Mouse (Mus musculus): ENCODE data around the gene Nme1. TPM values are rescaled to one million over a fixed set of nuclear protein-coding genes. Genes with fewer than 3 reads are reported as not detected.
"Not testable (repeated sequence)": the region's sequence is repeated elsewhere in the genome, so short reads cannot be mapped to it uniquely, and the experiment has no call there.

The Nme1 gene
- polyA plus RNA-seq, 1 experiment from 2014 or later, result 100 TPM

- peak; percentile 99 for ATAC-seq (ENCODE audit: low read depth)
- Histone ChIP-seq H3K4me1 (replicated peaks; ENCODE audit: control insufficient read depth, insufficient read depth, low read length) (peaks cover 17% of the 10 kb centered on the region), H3K4me3 (ENCODE audit: low read length) (peak overlapping the region; percentile 70), H3K9me3 (ENCODE audit: control insufficient read depth, low read length) (no peaks in the 10 kb centered on the region), H3K4me2 (ENCODE audit: low read depth, low read length) (peak overlapping the region; percentile 90), H3K9ac (ENCODE audit: low read length) (peak overlapping the region; percentile 77), H3K27ac (ENCODE audit: low read length) (peak overlapping the region; percentile 90), H3K36me3 (ENCODE audit: control insufficient read depth, insufficient read depth, low read length) (peaks cover 17% of the 10 kb centered on the region), H3K27me3 (ENCODE audit: control insufficient read depth, insufficient read depth, low read depth, low read length) (no peaks in the 10 kb centered on the region)
- 0% methylated on average over 66 of the region's 67 CpGs for WGBS
Measured at GRCm38 (mm10) chr11:93955256-93956150, 12.8 kb downstream of the Nme1 start.

- H3K4me3 ChIP-seq (ENCODE audit: low read length), result peak overlapping the region; percentile 70
- peak overlapping the region; percentile 77 for H3K9ac ChIP-seq (ENCODE audit: low read length)
- H3K27me3 ChIP-seq (ENCODE audit: control insufficient read depth, insufficient read depth, low read depth, low read length), result no peaks in the 10 kb centered on the region
- WGBS, result 32% methylated on average over 13 of the region's 13 CpGs
- peaks cover 17% of the 10 kb centered on the region for H3K4me1 ChIP-seq (replicated peaks; ENCODE audit: control insufficient read depth, insufficient read depth, low read length)
- H3K36me3 ChIP-seq (ENCODE audit: control insufficient read depth, insufficient read depth, low read length), result peaks cover 15% of the 10 kb centered on the region
- H3K4me2 ChIP-seq (ENCODE audit: low read depth, low read length), result peak overlapping the region; percentile 90
- ATAC-seq (ENCODE audit: low read depth), result no peak; the same call in 1 of the 2 replicates
- peak overlapping the region; percentile 86 for H3K27ac ChIP-seq (ENCODE audit: low read length)
- no peaks in the 10 kb centered on the region for H3K9me3 ChIP-seq (ENCODE audit: control insufficient read depth, low read length)
Measured at GRCm38 (mm10) chr11:93954738-93955255, 13.5 kb downstream of the Nme1 start.

DNA sequence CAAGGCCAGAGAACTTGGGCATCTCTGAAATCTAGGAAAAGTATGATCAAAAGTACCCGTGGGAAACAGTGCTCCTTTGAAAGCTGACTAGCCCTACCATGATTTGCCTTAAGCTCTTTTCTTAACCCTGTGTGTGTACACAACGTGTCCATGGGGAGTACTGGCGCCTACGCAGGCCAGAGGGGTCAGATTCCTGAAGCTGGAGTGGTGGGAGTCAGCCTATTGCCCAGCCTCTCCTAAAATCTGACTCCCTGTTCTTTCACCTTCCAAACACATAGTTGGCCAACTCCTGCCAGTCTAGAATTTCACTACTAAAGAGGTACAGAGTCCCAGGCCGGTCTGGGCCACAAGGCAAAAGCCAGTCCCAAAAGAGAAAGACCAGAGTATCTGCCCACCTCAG is 15.9 kb downstream of the Nme1 start:
- no peaks in the 10 kb centered on the region for H3K27me3 ChIP-seq (ENCODE audit: control insufficient read depth, insufficient read depth, low read depth, low read length)
- no peak overlapping the region for H3K4me2 ChIP-seq (ENCODE audit: low read depth, low read length)
- no peak overlapping the region for H3K27ac ChIP-seq (ENCODE audit: low read length)
- peaks cover 18% of the 10 kb centered on the region for H3K36me3 ChIP-seq (ENCODE audit: control insufficient read depth, insufficient read depth, low read length)
- H3K9ac ChIP-seq (ENCODE audit: low read length), result no peak overlapping the region
- peaks cover 17% of the 10 kb centered on the region for H3K4me1 ChIP-seq (replicated peaks; ENCODE audit: control insufficient read depth, insufficient read depth, low read length)
- WGBS, result 41% methylated on average over 5 of the region's 5 CpGs
- H3K4me3 ChIP-seq (ENCODE audit: low read length), result no peak overlapping the region
- no peaks in the 10 kb centered on the region for H3K9me3 ChIP-seq (ENCODE audit: control insufficient read depth, low read length)
- ATAC-seq (ENCODE audit: low read depth), result no peak

DNA sequence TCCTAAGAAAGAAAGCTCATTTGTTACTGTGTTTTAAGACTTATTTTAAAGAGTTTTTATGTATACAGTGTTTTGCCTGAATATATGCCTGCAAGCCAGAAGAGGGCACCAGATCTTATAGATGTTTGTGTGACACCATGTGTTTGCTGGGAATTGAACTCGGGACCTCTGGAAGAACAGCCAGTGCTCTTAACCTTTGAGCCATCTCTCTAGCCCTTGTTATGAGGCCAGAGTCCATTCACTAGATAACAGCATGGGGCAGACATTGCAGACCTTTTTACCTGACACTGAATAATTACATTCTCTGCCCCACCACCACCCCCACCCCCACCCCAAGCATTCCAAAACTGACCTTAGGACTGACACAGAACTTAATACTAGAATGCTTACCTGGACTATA is 18.3 kb downstream of the Nme1 start:
- 82% methylated on average over 1 of the region's 1 CpGs for WGBS
- Histone ChIP-seq H3K36me3 (ENCODE audit: control insufficient read depth, insufficient read depth, low read length) (peaks cover 20% of the 10 kb centered on the region), H3K4me1 (replicated peaks; ENCODE audit: control insufficient read depth, insufficient read depth, low read length) (peaks cover 10% of the 10 kb centered on the region; the same call in 1 of the 2 replicates), H3K4me2 (ENCODE audit: low read depth, low read length) (no peak overlapping the region), H3K9ac (ENCODE audit: low read length) (no peak overlapping the region), H3K9me3 (ENCODE audit: control insufficient read depth, low read length) (no peaks in the 10 kb centered on the region), H3K27ac (ENCODE audit: low read length) (no peak overlapping the region), H3K4me3 (ENCODE audit: low read length) (no peak overlapping the region), H3K27me3 (ENCODE audit: control insufficient read depth, insufficient read depth, low read depth, low read length) (no peaks in the 10 kb centered on the region)
- ATAC-seq (ENCODE audit: low read depth), result no peak

GRCm38 (mm10) chr11:93948887-93949567 is 19.3 kb downstream of the Nme1 start:
- Histone ChIP-seq H3K27ac (ENCODE audit: low read length) (no peak overlapping the region), H3K4me3 (ENCODE audit: low read length) (no peak overlapping the region), H3K27me3 (ENCODE audit: control insufficient read depth, insufficient read depth, low read depth, low read length) (no peaks in the 10 kb centered on the region), H3K9me3 (ENCODE audit: control insufficient read depth, low read length) (no peaks in the 10 kb centered on the region), H3K36me3 (ENCODE audit: control insufficient read depth, insufficient read depth, low read length) (peaks cover 22% of the 10 kb centered on the region), H3K4me2 (ENCODE audit: low read depth, low read length) (no peak overlapping the region), H3K4me1 (replicated peaks; ENCODE audit: control insufficient read depth, insufficient read depth, low read length) (peaks cover 3% of the 10 kb centered on the region; the same call in 1 of the 2 replicates), H3K9ac (ENCODE audit: low read length) (no peak overlapping the region)
- no peak for ATAC-seq (ENCODE audit: low read depth)
- WGBS, result 85% methylated on average over 9 of the region's 9 CpGs

GRCm38 (mm10) chr11:93944986-93945385 is 23.3 kb downstream of the Nme1 start:
- Histone ChIP-seq H3K4me1 (replicated peaks; ENCODE audit: control insufficient read depth, insufficient read depth, low read length) (no peaks in the 10 kb centered on the region), H3K9ac (ENCODE audit: low read length) (no peak overlapping the region), H3K4me2 (ENCODE audit: low read depth, low read length) (no peak overlapping the region), H3K27ac (ENCODE audit: low read length) (no peak overlapping the region), H3K9me3 (ENCODE audit: control insufficient read depth, low read length) (no peaks in the 10 kb centered on the region), H3K36me3 (ENCODE audit: control insufficient read depth, insufficient read depth, low read length) (peaks cover 14% of the 10 kb centered on the region), H3K27me3 (ENCODE audit: control insufficient read depth, insufficient read depth, low read depth, low read length) (no peaks in the 10 kb centered on the region), H3K4me3 (ENCODE audit: low read length) (no peak overlapping the region)
- 80% methylated on average over 3 of the region's 3 CpGs for WGBS
- no peak for ATAC-seq (ENCODE audit: low read depth)

DNA sequence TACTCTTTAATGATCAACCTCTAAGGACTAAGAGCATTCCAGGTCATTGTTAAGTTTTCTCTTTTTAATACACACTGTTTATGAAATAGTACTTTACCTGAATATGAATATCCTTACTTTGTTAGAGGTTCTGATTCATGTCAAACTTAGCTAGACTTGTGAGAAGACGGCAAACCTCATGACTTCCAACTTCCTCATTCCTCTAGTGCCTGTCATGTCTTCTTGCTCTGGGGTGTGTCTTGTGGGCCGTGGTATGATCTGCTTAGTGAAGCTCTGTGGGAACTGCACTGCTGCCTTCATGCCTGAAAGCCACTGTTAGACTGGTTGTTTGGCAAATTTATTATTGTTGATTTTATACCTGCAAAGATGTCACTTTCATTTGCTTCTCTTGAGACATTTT is 27.4 kb downstream of the Nme1 start:
- H3K4me1 ChIP-seq (replicated peaks; ENCODE audit: control insufficient read depth, insufficient read depth, low read length), result no peaks in the 10 kb centered on the region
- peaks cover 16% of the 10 kb centered on the region for H3K36me3 ChIP-seq (ENCODE audit: control insufficient read depth, insufficient read depth, low read length)
- no peak overlapping the region for H3K27ac ChIP-seq (ENCODE audit: low read length)
- H3K9me3 ChIP-seq (ENCODE audit: control insufficient read depth, low read length), result no peaks in the 10 kb centered on the region
- H3K4me2 ChIP-seq (ENCODE audit: low read depth, low read length), result no peak overlapping the region
- WGBS, result 75% methylated on average over 2 of the region's 2 CpGs
- ATAC-seq (ENCODE audit: low read depth), result no peak
- H3K4me3 ChIP-seq (ENCODE audit: low read length), result no peak overlapping the region
- no peaks in the 10 kb centered on the region for H3K27me3 ChIP-seq (ENCODE audit: control insufficient read depth, insufficient read depth, low read depth, low read length)
- no peak overlapping the region for H3K9ac ChIP-seq (ENCODE audit: low read length)

- Histone ChIP-seq H3K36me3 (ENCODE audit: control insufficient read depth, insufficient read depth, low read length) (peaks cover 39% of the 10 kb centered on the region), H3K9me3 (ENCODE audit: control insufficient read depth, low read length) (no peaks in the 10 kb centered on the region), H3K27me3 (ENCODE audit: control insufficient read depth, insufficient read depth, low read depth, low read length) (no peaks in the 10 kb centered on the region), H3K4me3 (ENCODE audit: low read length) (no peak overlapping the region), H3K27ac (ENCODE audit: low read length) (no peak overlapping the region), H3K4me2 (ENCODE audit: low read depth, low read length) (no peak overlapping the region), H3K4me1 (replicated peaks; ENCODE audit: control insufficient read depth, insufficient read depth, low read length) (no peaks in the 10 kb centered on the region), H3K9ac (ENCODE audit: low read length) (no peak overlapping the region)
- ATAC-seq (ENCODE audit: low read depth), result no peak
Measured at GRCm38 (mm10) chr11:93929106-93929505, 39.2 kb downstream of the Nme1 start.

DNA sequence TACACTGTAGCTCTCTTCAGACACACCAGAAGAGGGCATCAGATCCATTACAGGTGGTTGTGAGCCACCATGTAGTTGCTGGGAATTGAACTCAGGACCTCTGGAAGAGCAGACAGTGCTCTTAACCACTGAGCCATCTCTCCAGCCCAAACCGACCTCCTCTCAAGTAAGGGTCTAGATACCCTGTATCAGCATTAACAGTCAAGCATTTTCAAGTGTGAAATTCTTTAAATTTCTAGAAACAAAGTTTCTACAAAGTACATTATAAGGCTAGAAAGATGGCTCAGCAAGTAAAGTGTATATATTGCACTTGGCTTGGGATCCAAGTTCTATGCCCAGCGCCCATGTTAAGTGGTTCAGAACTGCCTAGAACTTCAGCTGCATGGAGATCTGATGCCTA is 53.3 kb downstream of the Nme1 start:
- not testable (repeated sequence) for ATAC-seq (ENCODE audit: low read depth); H3K4me2 ChIP-seq (ENCODE audit: low read depth, low read length)
- H3K36me3 ChIP-seq (ENCODE audit: control insufficient read depth, insufficient read depth, low read length), result peaks cover 33% of the 10 kb centered on the region

More for the DNA sequence above, 53.3 kb downstream of the Nme1 start:
- not testable (repeated sequence) for H3K27ac ChIP-seq (ENCODE audit: low read length); H3K9me3 ChIP-seq (ENCODE audit: control insufficient read depth, low read length); H3K9ac ChIP-seq (ENCODE audit: low read length); H3K4me3 ChIP-seq (ENCODE audit: low read length); H3K4me1 ChIP-seq (replicated peaks; ENCODE audit: control insufficient read depth, insufficient read depth, low read length); H3K27me3 ChIP-seq (ENCODE audit: control insufficient read depth, insufficient read depth, low read depth, low read length)
- 90% methylated on average over 2 of the region's 2 CpGs for WGBS

All from lung, embryonic 16.5 days (tissue).